Mouse (Mus musculus): ENCODE measurements around the gene Dlg2. TPM values are rescaled to one million over a fixed set of nuclear protein-coding genes. Genes with fewer than 3 reads are reported as not detected.

Gene Dlg2
- polyA plus RNA-seq, 1 experiment = 1.7 TPM

DNA sequence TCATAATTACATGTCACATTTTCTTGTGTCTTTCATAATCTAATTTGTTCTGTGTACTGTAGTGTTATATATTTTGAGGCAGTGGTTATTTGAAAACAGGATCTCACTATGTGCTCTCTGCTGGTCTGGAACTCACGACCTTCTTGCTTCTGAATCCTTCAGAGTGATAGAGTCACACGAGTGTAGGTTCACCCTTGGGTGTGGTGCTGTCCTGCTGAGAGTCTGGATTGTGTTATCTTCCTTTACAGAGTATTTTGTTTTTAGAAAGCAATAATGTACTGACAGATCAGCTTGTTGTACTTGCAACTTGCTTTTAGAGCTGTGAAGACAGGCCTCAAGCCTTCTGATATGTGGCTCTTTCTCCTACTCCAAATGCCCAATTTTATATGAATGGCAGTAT is 1953.8 kb downstream of the Dlg2 start:
- Histone ChIP-seq H3K4me3 (ENCODE audit: extremely low read depth, insufficient read depth, insufficient read length) (no peak overlapping the region), H3K27me3 (ENCODE audit: control insufficient read depth, insufficient read depth, low read length) (no peaks in the 10 kb centered on the region), H3K27ac (ENCODE audit: insufficient read depth, low read length) (no peak overlapping the region), H3K36me3 (ENCODE audit: control insufficient read depth, insufficient read depth, low read length) (no peaks in the 10 kb centered on the region), H3K4me1 (ENCODE audit: control insufficient read depth, insufficient read depth, insufficient read length) (no peaks in the 10 kb centered on the region)
- WGBS = 75% methylated on average over 2 of the region's 2 CpGs
- no peak for DNase-seq (ENCODE audit: low read depth in 1 of 2, low spot score in 2 of 2)
- no peak for TF ChIP-seq CTCF (IDR thresholded peaks at IDR 0.05; ENCODE audit: extremely low read depth, insufficient read depth, insufficient read length, insufficient replicate concordance)
- no peak for TF ChIP-seq POLR2A (IDR thresholded peaks at IDR 0.05; ENCODE audit: low read depth, low read length)

GRCm38 (mm10) chr7:92437168-92437567 is 1960.7 kb downstream of the Dlg2 start:
- peaks cover under 1% of the 10 kb centered on the region; the same call in 1 of the 2 replicates for H3K4me1 ChIP-seq (ENCODE audit: control insufficient read depth, insufficient read depth, insufficient read length)
- TF ChIP-seq CTCF (IDR thresholded peaks at IDR 0.05; ENCODE audit: extremely low read depth, insufficient read depth, insufficient read length, insufficient replicate concordance) (no peak), POLR2A (IDR thresholded peaks at IDR 0.05; ENCODE audit: low read depth, low read length) (no peak)
- H3K27ac ChIP-seq (ENCODE audit: insufficient read depth, low read length) = no peak overlapping the region
- H3K4me3 ChIP-seq (ENCODE audit: extremely low read depth, insufficient read depth, insufficient read length) = no peak overlapping the region
- no peaks in the 10 kb centered on the region for H3K27me3 ChIP-seq (ENCODE audit: control insufficient read depth, insufficient read depth, low read length)
- DNase-seq (ENCODE audit: low read depth in 1 of 2, low spot score in 2 of 2) = no peak
- no peaks in the 10 kb centered on the region for H3K36me3 ChIP-seq (ENCODE audit: control insufficient read depth, insufficient read depth, low read length)
- 91% methylated on average over 2 of the region's 2 CpGs for WGBS

- no peak for DNase-seq (ENCODE audit: low read depth in 1 of 2, low spot score in 2 of 2)
- Histone ChIP-seq H3K4me1 (ENCODE audit: control insufficient read depth, insufficient read depth, insufficient read length) (peaks cover 4% of the 10 kb centered on the region; the same call in 1 of the 2 replicates), H3K36me3 (ENCODE audit: control insufficient read depth, insufficient read depth, low read length) (no peaks in the 10 kb centered on the region), H3K4me3 (ENCODE audit: extremely low read depth, insufficient read depth, insufficient read length) (no peak overlapping the region), H3K27ac (ENCODE audit: insufficient read depth, low read length) (no peak overlapping the region), H3K27me3 (ENCODE audit: control insufficient read depth, insufficient read depth, low read length) (no peaks in the 10 kb centered on the region)
- no peak for TF ChIP-seq CTCF (IDR thresholded peaks at IDR 0.05; ENCODE audit: extremely low read depth, insufficient read depth, insufficient read length, insufficient replicate concordance)
- TF ChIP-seq POLR2A (IDR thresholded peaks at IDR 0.05; ENCODE audit: low read depth, low read length) = no peak
- 32% methylated on average over 8 of the region's 8 CpGs for WGBS
Observed at GRCm38 (mm10) chr7:92439503-92440487, 1963.3 kb downstream of the Dlg2 start.

DNA sequence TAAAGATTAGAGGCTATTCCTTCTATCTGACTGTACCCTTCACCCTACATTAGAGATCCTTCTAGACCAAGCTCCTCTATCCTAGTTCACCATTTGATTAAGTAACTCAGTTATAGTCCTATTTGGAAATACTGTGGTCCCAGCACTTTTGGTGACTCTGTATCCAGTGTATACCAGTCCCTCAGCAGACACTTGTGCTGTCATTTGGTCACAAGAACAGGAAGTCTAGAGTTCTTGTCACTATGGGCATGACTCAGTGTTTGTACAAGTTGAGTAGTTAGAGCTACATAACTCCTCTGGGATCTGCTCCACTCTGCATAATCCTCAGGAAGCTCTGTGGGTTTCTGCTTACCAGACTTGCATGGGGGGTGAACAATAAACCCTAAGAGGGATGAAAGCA is 1965.1 kb downstream of the Dlg2 start:
- Histone ChIP-seq H3K27ac (ENCODE audit: insufficient read depth, low read length) (no peak overlapping the region), H3K36me3 (ENCODE audit: control insufficient read depth, insufficient read depth, low read length) (no peaks in the 10 kb centered on the region), H3K4me3 (ENCODE audit: extremely low read depth, insufficient read depth, insufficient read length) (no peak overlapping the region), H3K4me1 (ENCODE audit: control insufficient read depth, insufficient read depth, insufficient read length) (peaks cover 4% of the 10 kb centered on the region; the same call in 1 of the 2 replicates), H3K27me3 (ENCODE audit: control insufficient read depth, insufficient read depth, low read length) (no peaks in the 10 kb centered on the region)
- DNase-seq (ENCODE audit: low read depth in 1 of 2, low spot score in 2 of 2) = no peak
- TF ChIP-seq POLR2A (IDR thresholded peaks at IDR 0.05; ENCODE audit: low read depth, low read length) (no peak), CTCF (IDR thresholded peaks at IDR 0.05; ENCODE audit: extremely low read depth, insufficient read depth, insufficient read length, insufficient replicate concordance) (no peak)

DNA sequence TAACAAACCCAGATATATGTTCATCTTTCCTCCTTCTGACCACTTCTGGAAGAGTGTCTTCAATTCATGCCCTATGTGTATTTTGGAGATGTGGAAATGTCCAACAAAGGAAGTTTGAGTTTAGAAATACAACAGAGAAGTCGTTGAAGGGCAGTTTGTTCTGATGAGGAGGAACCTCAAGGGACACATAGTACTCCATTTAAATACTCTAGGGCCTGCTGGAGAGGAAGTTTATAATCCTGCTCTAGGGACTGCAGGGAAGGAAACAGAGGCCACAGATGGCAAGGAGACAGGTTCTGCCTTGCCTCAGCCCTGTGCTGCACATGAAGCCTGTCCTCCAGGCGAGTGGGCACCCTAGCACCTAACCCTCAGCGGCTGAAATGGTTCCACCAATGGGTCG is 1965.6 kb downstream of the Dlg2 start:
- Histone ChIP-seq H3K27ac (ENCODE audit: insufficient read depth, low read length) (no peak overlapping the region), H3K36me3 (ENCODE audit: control insufficient read depth, insufficient read depth, low read length) (no peaks in the 10 kb centered on the region), H3K4me1 (ENCODE audit: control insufficient read depth, insufficient read depth, insufficient read length) (peaks cover 4% of the 10 kb centered on the region; the same call in 1 of the 2 replicates), H3K4me3 (ENCODE audit: extremely low read depth, insufficient read depth, insufficient read length) (no peak overlapping the region), H3K27me3 (ENCODE audit: control insufficient read depth, insufficient read depth, low read length) (no peaks in the 10 kb centered on the region)
- no peak for DNase-seq (ENCODE audit: low read depth in 1 of 2, low spot score in 2 of 2)
- TF ChIP-seq POLR2A (IDR thresholded peaks at IDR 0.05; ENCODE audit: low read depth, low read length) (no peak), CTCF (IDR thresholded peaks at IDR 0.05; ENCODE audit: extremely low read depth, insufficient read depth, insufficient read length, insufficient replicate concordance) (no peak)
- WGBS = 24% methylated on average over 4 of the region's 4 CpGs

DNA sequence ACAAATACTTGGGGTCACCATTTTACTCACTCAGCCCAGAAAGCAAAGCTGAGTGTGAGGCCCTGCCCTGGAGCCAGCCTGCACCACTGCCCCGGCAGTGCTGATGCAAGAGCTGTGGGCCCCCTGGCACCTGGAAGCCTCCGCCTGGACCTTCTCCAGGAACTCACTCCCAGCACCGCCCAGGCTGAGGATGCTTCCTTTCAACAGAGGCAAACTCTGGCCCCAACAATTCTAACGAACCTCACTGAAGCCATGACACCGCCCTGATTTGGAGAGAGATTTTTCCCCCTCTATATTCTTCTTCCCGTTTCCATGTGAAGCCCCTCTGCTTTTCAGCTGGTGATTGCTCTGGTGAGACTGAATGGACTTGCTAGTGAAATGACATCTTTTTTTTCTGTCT is 1971.5 kb downstream of the Dlg2 start:
- WGBS = 87% methylated on average over 6 of the region's 6 CpGs
- Histone ChIP-seq H3K27me3 (ENCODE audit: control insufficient read depth, insufficient read depth, low read length) (no peaks in the 10 kb centered on the region), H3K36me3 (ENCODE audit: control insufficient read depth, insufficient read depth, low read length) (no peaks in the 10 kb centered on the region), H3K4me3 (ENCODE audit: extremely low read depth, insufficient read depth, insufficient read length) (no peak overlapping the region), H3K4me1 (ENCODE audit: control insufficient read depth, insufficient read depth, insufficient read length) (no peaks in the 10 kb centered on the region), H3K27ac (ENCODE audit: insufficient read depth, low read length) (no peak overlapping the region)
- DNase-seq (ENCODE audit: low read depth in 1 of 2, low spot score in 2 of 2) = no peak
- TF ChIP-seq CTCF (IDR thresholded peaks at IDR 0.05; ENCODE audit: extremely low read depth, insufficient read depth, insufficient read length, insufficient replicate concordance) (no peak), POLR2A (IDR thresholded peaks at IDR 0.05; ENCODE audit: low read depth, low read length) (no peak)
